Mouse (Mus musculus) embryonic facial prominence, embryonic 14.5 days (tissue): ENCODE measurements around the gene Samd4. TPM values are rescaled to one million over a fixed set of nuclear protein-coding genes. Genes with fewer than 3 reads are reported as not detected.

Source experiments
- ATAC-seq: fragments of 200-750 bp; cut with Nextera tagmentation; 2 replicates; pipeline ENCODE4 v1.8.0; 2017; ENCODE audit warnings: low read depth, moderate number of reproducible peaks, moderate TSS enrichment
- DNase-seq: peaks from one replicate; pipeline ENCODE4 v3.0.0-alpha.2; 2015; ENCODE audit warnings: low spot score
- H3K27ac ChIP-seq: fragments of 300-500 bp; sonication (generic); replicated peaks from 2 replicates; pipeline ENCODE4 v1.5.1; 2014; ENCODE audit warnings: low read depth, mild to moderate bottlenecking, low read length, moderate library complexity
- H3K27me3 ChIP-seq: fragments of 300-500 bp; sonication (generic); replicated peaks from 2 replicates; pipeline ENCODE4 v1.6.1; 2014; ENCODE audit warnings: low read length; ENCODE audit not compliant: control insufficient read depth, insufficient read depth
- H3K36me3 ChIP-seq: fragments of 300-500 bp; sonication (generic); 2 replicates; pipeline ENCODE4 v1.6.1; 2014; ENCODE audit warnings: low read length, mixed read lengths; ENCODE audit not compliant: control insufficient read depth, insufficient read depth
- H3K4me1 ChIP-seq: fragments of 300-500 bp; sonication (generic); 2 replicates; pipeline ENCODE4 v1.6.1; 2014; ENCODE audit warnings: antibody characterized with exemption, low read length; ENCODE audit not compliant: control insufficient read depth, insufficient read depth
- H3K4me2 ChIP-seq: fragments of 300-500 bp; sonication (generic); 2 replicates; pipeline ENCODE4 v1.6.1; 2014; ENCODE audit warnings: low read depth, mild to moderate bottlenecking, low read length, moderate library complexity, mixed read lengths
- H3K4me3 ChIP-seq: fragments of 300-500 bp; sonication (generic); 2 replicates; pipeline ENCODE4 v1.5.1; 2014; ENCODE audit warnings: low read depth, mild to moderate bottlenecking, low read length
- H3K9ac ChIP-seq: fragments of 300-500 bp; sonication (generic); 2 replicates; pipeline ENCODE4 v1.6.1; 2014; ENCODE audit warnings: low read depth, mild to moderate bottlenecking, low read length, moderate library complexity, mixed read lengths
- H3K9me3 ChIP-seq: fragments of 300-500 bp; sonication (generic); 2 replicates; pipeline ENCODE4 v1.6.1; 2016; ENCODE audit warnings: low read length; ENCODE audit not compliant: control insufficient read depth
- WGBS: fragments of 180-500 bp; shearing (Covaris S2); extraction: QIAGEN DNeasy Blood & Tissue Kit; methylation state at CpG from one replicate; pipeline ENCODE4 v1.1.7; 2014; 5-methylcytosine and 5-hydroxymethylcytosine counted together
- polyA plus RNA-seq: library from polyadenylated mRNA; unstranded; fragments of >200 nt; fragmentation: Nextera tagmentation; extraction: Ambion mirVana; gene quantifications from 2 replicates; pipeline ENCODE4 v1.2.1, GENCODE M21; 2014

Samd4 gene
- polyA plus RNA-seq, 1 experiment from 2014 or later = 9.6 TPM

DNA sequence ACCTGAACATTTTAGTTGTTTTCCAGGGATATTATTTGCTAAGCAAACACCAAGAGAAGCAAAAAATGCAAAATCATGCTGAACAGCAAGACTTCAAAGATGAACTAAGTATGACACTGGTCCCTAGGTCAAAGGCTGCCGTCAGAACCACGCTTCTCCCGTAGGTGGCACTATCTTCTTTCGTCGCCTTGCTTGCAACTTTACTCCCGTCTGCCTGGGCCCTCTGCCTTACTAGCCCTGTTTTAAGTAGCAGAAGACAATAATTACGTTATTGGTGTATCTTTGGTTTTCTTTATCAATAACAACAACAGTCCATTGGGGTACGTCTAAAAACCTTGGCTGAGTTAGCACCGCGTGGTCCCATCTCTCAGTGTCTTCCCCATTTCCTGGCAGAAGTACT, 1.7 kb upstream of the Samd4 start:
- ATAC-seq (no peak), DNase-seq (peak; percentile 67)
- H3K4me2 ChIP-seq = peak overlapping the region; percentile 96
- H3K27ac ChIP-seq = no peak overlapping the region
- WGBS = 7% methylated on average over 10 of the region's 10 CpGs
- H3K4me1 ChIP-seq = peaks cover 10% of the 10 kb centered on the region; the same call in 1 of the 2 replicates
- H3K27me3 ChIP-seq = no peaks in the 10 kb centered on the region
- peak overlapping the region; percentile 82; the same call in 1 of the 2 replicates for H3K4me3 ChIP-seq
- no peak overlapping the region for H3K9ac ChIP-seq
- H3K36me3 ChIP-seq = no peaks in the 10 kb centered on the region
- no peaks in the 10 kb centered on the region for H3K9me3 ChIP-seq

DNA sequence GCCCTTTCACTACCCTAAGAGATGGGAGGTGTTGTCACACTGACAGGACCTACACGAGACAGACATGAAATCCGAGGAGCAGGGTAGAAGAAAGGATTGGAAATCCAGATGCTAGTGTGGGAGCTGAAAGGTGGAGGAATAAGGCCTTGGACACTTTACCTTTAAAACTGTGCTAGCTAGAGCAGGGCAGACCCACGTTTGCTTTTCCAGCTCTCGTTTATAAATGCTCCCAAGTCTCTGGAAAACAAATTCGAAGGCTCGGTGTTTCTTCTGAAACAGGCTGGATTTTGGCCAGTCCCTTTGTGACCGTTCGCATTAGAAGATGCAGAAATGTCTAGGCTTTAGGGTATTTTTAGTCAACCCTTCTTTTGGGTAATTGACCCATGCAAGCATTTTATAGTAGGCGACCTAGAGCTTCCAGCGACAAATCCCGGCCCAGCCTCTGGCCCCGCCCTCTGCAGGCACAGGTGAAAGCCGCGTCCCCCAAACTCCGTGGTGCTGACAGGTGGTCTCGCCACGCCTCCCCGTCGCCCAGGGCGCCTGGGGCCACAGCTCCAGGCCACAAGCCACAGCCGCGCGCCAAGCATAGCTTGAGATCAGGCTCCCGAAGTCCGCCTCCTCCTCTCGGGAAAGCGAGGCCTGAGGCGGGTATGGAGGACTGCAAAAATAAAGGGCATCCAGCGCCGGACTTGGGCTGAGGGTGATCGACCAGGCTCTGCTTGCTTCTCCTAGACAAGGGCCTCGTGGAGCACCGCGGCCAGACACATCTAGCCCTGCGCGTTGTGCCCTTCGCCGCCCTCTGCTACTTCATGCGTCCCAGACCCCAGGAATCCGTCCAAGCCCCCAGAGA, 848 bp upstream of the Samd4 start:
- Histone ChIP-seq H3K4me1 (peaks cover 12% of the 10 kb centered on the region; the same call in 1 of the 2 replicates), H3K9me3 (no peaks in the 10 kb centered on the region), H3K27me3 (no peaks in the 10 kb centered on the region), H3K4me3 (peak overlapping the region; percentile 82), H3K9ac (peak overlapping the region; percentile 91), H3K27ac (peak overlapping the region; percentile 97), H3K4me2 (peak overlapping the region; percentile 96), H3K36me3 (no peaks in the 10 kb centered on the region)
- peak; percentile 63 for DNase-seq
- peak; percentile 9 for ATAC-seq
- 4% methylated on average over 28 of the region's 40 CpGs for WGBS

DNA sequence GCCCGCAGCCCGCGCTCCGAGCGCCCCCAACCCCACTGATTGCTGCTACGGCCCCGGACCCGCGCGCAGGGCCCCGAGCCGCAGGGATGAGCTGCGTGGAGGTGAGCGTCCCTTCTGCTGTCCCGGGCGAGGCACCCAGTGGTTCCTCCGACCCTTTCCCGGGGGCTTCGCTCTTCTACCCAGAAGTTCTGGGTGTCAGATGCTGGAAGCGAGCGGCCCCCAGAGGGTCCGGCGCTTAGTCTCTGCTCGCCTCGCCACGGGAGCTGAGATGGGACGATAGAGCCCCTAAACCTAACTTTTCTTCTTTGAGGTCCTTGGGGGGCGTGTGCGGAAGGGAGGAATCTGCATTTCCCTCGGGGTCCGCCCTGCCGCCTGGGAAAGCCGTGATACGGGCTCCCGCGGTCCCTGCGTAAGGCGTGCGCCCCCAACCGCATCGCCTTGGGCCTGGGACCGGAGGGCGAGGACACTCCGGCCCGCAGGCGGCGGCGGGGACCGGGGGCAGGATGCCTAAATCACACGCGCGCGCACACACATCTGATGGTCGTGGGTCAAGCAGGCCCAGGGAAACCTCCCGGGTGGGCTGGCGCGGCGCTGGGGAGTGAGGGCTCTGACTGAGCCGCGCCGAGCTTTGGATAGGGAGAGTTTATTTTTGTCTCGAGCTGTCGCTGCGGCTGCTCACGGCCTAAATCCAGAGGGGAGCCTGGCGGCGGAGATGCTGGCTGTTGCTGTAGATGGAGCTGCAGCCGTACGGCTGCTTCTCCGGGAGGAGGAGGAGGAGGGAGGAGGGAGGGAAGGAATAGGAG, 615 bp downstream of the Samd4 start:
- H3K9ac ChIP-seq = peak overlapping the region; percentile 91
- ATAC-seq = peak; percentile 14

DNA sequence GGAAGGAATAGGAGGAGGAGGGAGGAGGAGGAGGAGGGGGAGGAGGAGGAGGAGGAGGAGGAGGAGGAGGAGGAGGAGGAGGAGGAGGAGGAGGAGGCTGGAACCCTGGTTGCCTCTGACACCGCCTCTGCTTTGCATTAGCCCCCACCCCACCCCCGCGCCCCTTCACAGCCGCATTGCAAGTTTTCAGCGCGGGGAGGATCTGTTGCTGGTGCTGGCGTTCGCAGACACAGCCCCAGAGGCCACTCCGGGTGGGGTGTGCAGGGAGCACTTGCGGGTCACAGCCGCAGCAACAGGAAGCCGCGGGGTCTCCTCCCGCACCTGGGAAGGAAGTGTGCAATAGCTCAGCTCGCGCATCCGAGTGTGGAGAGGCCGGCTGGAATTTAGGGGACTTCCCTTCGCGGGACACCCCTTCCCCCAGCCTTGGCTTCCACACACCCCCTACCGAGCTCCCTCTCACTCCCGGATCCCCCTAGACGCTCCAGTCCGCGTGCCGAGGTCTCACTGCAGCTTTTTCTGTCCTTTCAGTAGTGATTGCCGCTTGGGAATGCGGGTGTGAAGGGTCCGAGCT, 1.3 kb downstream of the Samd4 start:
- H3K9me3 ChIP-seq = no peaks in the 10 kb centered on the region
- WGBS = under 1% methylated on average over 22 of the region's 29 CpGs
- ATAC-seq = peak; percentile 12

More for the DNA sequence above, 615 bp downstream of the Samd4 start:
- no peaks in the 10 kb centered on the region for H3K27me3 ChIP-seq
- peaks cover 12% of the 10 kb centered on the region; the same call in 1 of the 2 replicates for H3K4me1 ChIP-seq
- WGBS = 1% methylated on average over 33 of the region's 70 CpGs
- H3K36me3 ChIP-seq = 0 out of 2 replicates have a peak, but pooled peaks cover 3% of the 10 kb centered on the region
- peak overlapping the region; percentile 97 for H3K27ac ChIP-seq
- H3K9me3 ChIP-seq = no peaks in the 10 kb centered on the region
- peak overlapping the region; percentile 82 for H3K4me3 ChIP-seq
- peak; percentile 91 for DNase-seq
- peak overlapping the region; percentile 96 for H3K4me2 ChIP-seq

DNA sequence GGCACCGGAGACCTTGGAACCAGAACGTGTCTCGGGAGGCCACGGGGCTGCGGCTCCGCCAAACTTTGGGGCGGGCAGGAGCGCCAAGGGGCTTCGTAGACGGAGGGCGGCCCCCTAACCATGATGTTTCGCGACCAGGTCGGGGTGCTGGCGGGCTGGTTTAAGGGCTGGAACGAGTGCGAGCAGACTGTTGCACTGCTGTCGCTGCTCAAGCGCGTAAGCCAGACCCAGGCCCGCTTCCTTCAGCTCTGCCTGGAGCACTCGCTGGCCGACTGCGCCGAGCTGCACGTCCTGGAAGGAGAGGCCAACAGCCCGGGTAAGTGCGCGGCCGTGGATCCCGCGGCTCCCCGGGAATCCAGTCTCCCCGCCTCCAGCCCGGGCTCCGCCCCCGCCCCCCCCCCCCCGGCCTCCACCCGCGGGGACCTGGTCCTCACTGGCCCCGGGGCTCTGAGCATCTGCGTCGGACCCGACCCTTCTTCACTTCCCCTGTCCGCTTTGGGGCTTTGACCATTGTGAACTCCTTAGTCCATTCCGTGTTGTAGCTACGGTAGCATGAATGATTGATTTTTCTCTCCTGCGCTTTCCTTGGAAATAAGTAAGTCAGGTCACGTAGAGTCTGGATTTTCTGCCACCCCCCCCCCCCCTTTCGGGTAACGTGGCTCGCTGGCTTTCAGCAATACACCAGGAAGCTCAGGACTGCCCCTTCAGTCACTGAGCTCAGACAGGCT, 2.2 kb downstream of the Samd4 start:
- peak overlapping the region; percentile 73 for H3K9ac ChIP-seq
- no peaks in the 10 kb centered on the region for H3K9me3 ChIP-seq
- H3K27ac ChIP-seq = peak overlapping the region; percentile 89
- peak overlapping the region; percentile 96 for H3K4me2 ChIP-seq
- peak; percentile 53 for ATAC-seq
- DNase-seq = peak; percentile 84
- H3K4me3 ChIP-seq = peak overlapping the region; percentile 82
- no peaks in the 10 kb centered on the region for H3K27me3 ChIP-seq
- peaks cover 13% of the 10 kb centered on the region; the same call in 1 of the 2 replicates for H3K36me3 ChIP-seq
- H3K4me1 ChIP-seq = peaks cover 12% of the 10 kb centered on the region; the same call in 1 of the 2 replicates
- under 1% methylated on average over 30 of the region's 52 CpGs for WGBS

More for the DNA sequence above, 1.3 kb downstream of the Samd4 start:
- H3K4me2 ChIP-seq = peak overlapping the region; percentile 96
- H3K4me1 ChIP-seq = peaks cover 12% of the 10 kb centered on the region; the same call in 1 of the 2 replicates
- H3K27me3 ChIP-seq = no peaks in the 10 kb centered on the region
- H3K4me3 ChIP-seq = peak overlapping the region; percentile 82
- peak overlapping the region; percentile 89 for H3K27ac ChIP-seq
- H3K36me3 ChIP-seq = peaks cover 4% of the 10 kb centered on the region; the same call in 1 of the 2 replicates
- H3K9ac ChIP-seq = peak overlapping the region; percentile 91
- peak; percentile 86 for DNase-seq

DNA sequence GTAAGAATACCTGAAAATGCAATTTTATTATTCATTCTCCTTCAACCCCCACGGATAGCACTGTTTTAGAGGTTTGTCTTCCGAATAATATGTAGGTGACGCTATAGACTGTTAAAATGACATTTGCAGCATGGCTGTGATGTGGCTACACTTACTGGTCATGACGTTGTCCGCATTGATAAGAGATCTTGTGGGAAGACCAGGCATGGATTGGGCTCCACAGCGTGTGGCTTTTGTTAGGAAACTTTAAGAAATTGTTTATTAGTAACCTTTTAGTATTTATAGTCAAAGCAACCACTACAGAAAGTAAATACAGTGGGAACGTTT, 2.7 kb downstream of the Samd4 start:
- peak overlapping the region; percentile 96 for H3K4me2 ChIP-seq
- peak overlapping the region; percentile 89 for H3K27ac ChIP-seq
- WGBS = 2% methylated on average over 7 of the region's 7 CpGs
- no peaks in the 10 kb centered on the region for H3K9me3 ChIP-seq
- ATAC-seq = no peak
- peaks cover 18% of the 10 kb centered on the region; the same call in 1 of the 2 replicates for H3K36me3 ChIP-seq
- peaks cover 12% of the 10 kb centered on the region; the same call in 1 of the 2 replicates for H3K4me1 ChIP-seq
- peak overlapping the region; percentile 73 for H3K9ac ChIP-seq
- H3K27me3 ChIP-seq = no peaks in the 10 kb centered on the region
- DNase-seq = peak; percentile 68
- peak overlapping the region; percentile 82 for H3K4me3 ChIP-seq

DNA sequence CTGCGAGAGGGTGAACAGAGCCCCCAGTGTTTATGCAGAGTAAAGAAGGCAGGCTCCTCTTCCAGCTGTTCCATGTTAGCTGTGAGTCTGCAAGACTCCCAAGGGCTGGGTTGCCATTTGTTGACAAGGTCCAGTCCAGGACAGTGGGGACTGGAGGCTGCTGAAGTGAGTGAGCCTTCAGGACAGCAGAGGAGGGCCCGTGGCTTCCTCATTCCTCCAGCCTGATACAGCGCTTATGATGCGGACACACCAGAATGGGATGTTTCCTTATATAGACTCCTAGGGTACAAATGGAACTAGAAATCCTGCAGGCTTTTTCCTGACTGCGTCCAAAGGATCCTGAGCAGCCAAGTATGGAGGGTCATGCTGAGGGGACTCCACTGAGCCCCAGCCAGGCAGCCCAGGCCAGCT, 3.2 kb downstream of the Samd4 start:
- peak overlapping the region; percentile 82 for H3K4me3 ChIP-seq
- peaks cover 12% of the 10 kb centered on the region; the same call in 1 of the 2 replicates for H3K4me1 ChIP-seq
- peak; percentile 75 for DNase-seq
- no peaks in the 10 kb centered on the region for H3K27me3 ChIP-seq
- H3K9ac ChIP-seq = peak overlapping the region; percentile 73
- H3K9me3 ChIP-seq = no peaks in the 10 kb centered on the region
- peak overlapping the region; percentile 96 for H3K4me2 ChIP-seq
- ATAC-seq = no peak
- WGBS = 2% methylated on average over 4 of the region's 5 CpGs
- H3K27ac ChIP-seq = peak overlapping the region; percentile 89
- peaks cover 20% of the 10 kb centered on the region; the same call in 1 of the 2 replicates for H3K36me3 ChIP-seq
